Mouse (Mus musculus) CD4-positive, CD25-positive, alpha-beta regulatory T cell, adult 2 months (primary cell): Measurements from ENCODE around the gene Zfp385a.

Experiments
- DNase-seq: peaks from one replicate; pipeline ENCODE4 v3.0.0-alpha.2; 2012; ENCODE audit warnings: low read depth, low spot score

The Zfp385a gene

GRCm38 (mm10) chr15:103339961-103340337, at the start of gene Zfp385a:
TSS of gene Zfp385a (minus strand) at chr15:103340093.
- peak; percentile 79 for DNase-seq

GRCm38 (mm10) chr15:103388556-103389145, 48.8 kb upstream of the Zfp385a start:
- DNase-seq = peak; percentile 35

- no peak for DNase-seq
Observed at GRCm38 (mm10) chr15:103383771-103384488, 44.0 kb upstream of the Zfp385a start.

- DNase-seq = no peak
Observed at GRCm38 (mm10) chr15:103382795-103383406, 43.0 kb upstream of the Zfp385a start.

GRCm38 (mm10) chr15:103382075-103382474, 42.2 kb upstream of the Zfp385a start:
- no peak for DNase-seq

- no peak for DNase-seq
Observed at GRCm38 (mm10) chr15:103378665-103379356, 38.9 kb upstream of the Zfp385a start.

GRCm38 (mm10) chr15:103377752-103378664, 38.1 kb upstream of the Zfp385a start:
- no peak for DNase-seq

- DNase-seq = no peak
Observed at GRCm38 (mm10) chr15:103376837-103377269, 37.0 kb upstream of the Zfp385a start.

- no peak for DNase-seq
Observed at GRCm38 (mm10) chr15:103375112-103375800, 35.4 kb upstream of the Zfp385a start.

GRCm38 (mm10) chr15:103372461-103372860, 32.6 kb upstream of the Zfp385a start:
- no peak for DNase-seq

- DNase-seq = no peak
Observed at GRCm38 (mm10) chr15:103371741-103372140, 31.8 kb upstream of the Zfp385a start.

- no peak for DNase-seq
Observed at GRCm38 (mm10) chr15:103371208-103371607, 31.3 kb upstream of the Zfp385a start.

GRCm38 (mm10) chr15:103370462-103370861, 30.6 kb upstream of the Zfp385a start:
- DNase-seq = no peak

GRCm38 (mm10) chr15:103369123-103369522, 29.2 kb upstream of the Zfp385a start:
- no peak for DNase-seq

- DNase-seq = no peak
Observed at GRCm38 (mm10) chr15:103368179-103368940, 28.5 kb upstream of the Zfp385a start.

- DNase-seq = peak; percentile 51
Observed at GRCm38 (mm10) chr15:103366376-103367149, 26.7 kb upstream of the Zfp385a start, which contains the start of gene Itga5. TSS of gene Itga5 (minus strand) at chr15:103366763.

- peak; percentile 70 for DNase-seq
Observed at GRCm38 (mm10) chr15:103365471-103366375, 25.8 kb upstream of the Zfp385a start.

- DNase-seq = no peak
Observed at GRCm38 (mm10) chr15:103364761-103365160, 24.9 kb upstream of the Zfp385a start.
